Mouse (Mus musculus) myocyte (in vitro differentiated cells): Measurements from ENCODE around the gene Gm20388. TPM values are rescaled to one million over a fixed set of nuclear protein-coding genes. Genes with fewer than 3 reads are reported as not detected.

Experiments
- H3K27me3 ChIP-seq: one replicate; pipeline ENCODE4 v1.6.1; 2011; ENCODE audit not compliant: control insufficient read depth, insufficient read depth, insufficient read length
- H3K36me3 ChIP-seq: one replicate; pipeline ENCODE4 v1.6.1; 2011; ENCODE audit not compliant: control insufficient read depth, insufficient read depth
- H3K4me2 ChIP-seq: one replicate; pipeline ENCODE4 v1.6.1; 2011; ENCODE audit warnings: low read depth, control low read depth
- H3K4me3 ChIP-seq: one replicate; pipeline ENCODE4 v1.5.1; 2011; ENCODE audit warnings: mild to moderate bottlenecking, control low read depth, moderate library complexity
- H3K79me2 ChIP-seq: one replicate; pipeline ENCODE4 v1.6.1; 2011; ENCODE audit not compliant: control insufficient read depth, insufficient read depth
- H3ac ChIP-seq: one replicate; pipeline ENCODE4 v1.6.1; 2011; ENCODE audit not compliant: control insufficient read depth, insufficient read length
- CEBPB ChIP-seq: IDR thresholded peaks from 2 replicates; pipeline ENCODE4 v1.6.1; 2011; ENCODE audit warnings: mild to moderate bottlenecking, moderate library complexity; ENCODE audit not compliant: poor library complexity, insufficient read depth, severe bottlenecking
- E2F4 ChIP-seq: IDR thresholded peaks from one replicate; pipeline ENCODE4 v1.6.1; 2011; ENCODE audit warnings: mild to moderate bottlenecking, control low read depth, moderate library complexity; ENCODE audit not compliant: insufficient read depth
- MAX ChIP-seq: IDR thresholded peaks from one replicate; pipeline ENCODE4 v1.6.1; 2011; ENCODE audit warnings: low read depth, mild to moderate bottlenecking, control low read depth
- MYOD1 ChIP-seq, 3 experiments: IDR thresholded peaks; one replicate each; pipeline ENCODE4 v1.6.1; 2011; ENCODE audit warnings: control low read depth in 2 of 3, low read depth in 2 of 3, mild to moderate bottlenecking in 2 of 3, moderate library complexity in 1 of 3; ENCODE audit not compliant: insufficient read length in 2 of 3, control insufficient read depth in 1 of 3
- MYOG ChIP-seq, 3 experiments: IDR thresholded peaks; one replicate each; pipeline ENCODE4 v1.6.1; 2011; ENCODE audit warnings: control low read depth in 2 of 3, low read depth in 2 of 3, mild to moderate bottlenecking in 2 of 3; ENCODE audit not compliant: insufficient read length in 2 of 3, control insufficient read depth in 1 of 3, insufficient read depth in 1 of 3
- POLR2A ChIP-seq: IDR thresholded peaks from one replicate; pipeline ENCODE4 v1.6.1; 2011; ENCODE audit warnings: low read depth, mild to moderate bottlenecking, control low read depth, moderate library complexity; ENCODE audit not compliant: insufficient read length
- POLR2AphosphoS2 ChIP-seq: IDR thresholded peaks from one replicate; pipeline ENCODE4 v1.6.1; 2011; ENCODE audit warnings: low read depth, control low read depth; ENCODE audit not compliant: insufficient read length
- REST ChIP-seq: IDR thresholded peaks from one replicate; pipeline ENCODE4 v1.6.1; 2011; ENCODE audit warnings: mild to moderate bottlenecking, control low read depth, moderate library complexity; ENCODE audit not compliant: insufficient read depth, insufficient read length
- SRF ChIP-seq: IDR thresholded peaks from one replicate; pipeline ENCODE4 v1.6.1; 2011; ENCODE audit warnings: low read depth; ENCODE audit not compliant: control insufficient read depth, insufficient read length
- TCF12 ChIP-seq: IDR thresholded peaks from one replicate; pipeline ENCODE4 v1.6.1; 2011; ENCODE audit warnings: mild to moderate bottlenecking, control low read depth; ENCODE audit not compliant: poor library complexity, insufficient read depth, severe bottlenecking
- TCF3 ChIP-seq: IDR thresholded peaks from one replicate; pipeline ENCODE4 v1.6.1; 2011; ENCODE audit warnings: low read depth, control low read depth; ENCODE audit not compliant: insufficient read length
- USF1 ChIP-seq: IDR thresholded peaks from one replicate; pipeline ENCODE4 v1.6.1; 2011; ENCODE audit warnings: low read depth, mild to moderate bottlenecking, control low read depth, moderate library complexity
- polyA plus RNA-seq: library from polyadenylated mRNA; unstranded; fragments of >200 nt; fragmentation: generic; extraction: Trizol; gene quantifications from one replicate; pipeline ENCODE4 v1.2.1, GENCODE M21; 2012; ENCODE audit warnings: missing spikeins

The Gm20388 gene
- polyA plus RNA-seq, 1 experiment, result 15.3 TPM

GRCm38 (mm10) chr8:122658149-122658806, 2747.6 kb downstream of the Gm20388 start:
- H3K27me3 ChIP-seq, result no peaks in the 10 kb centered on the region
- TF ChIP-seq REST (no peak), MAX (no peak), MYOG (IDR thresholded peaks at IDR 0.05; ENCODE audit: control insufficient read depth in 1 of 3, insufficient read depth in 1 of 3, insufficient read length in 2 of 3, low read depth in 2 of 3) (no peak), POLR2A (no peak), SRF (no peak), POLR2AphosphoS2 (no peak), TCF12 (no peak)
- no peak overlapping the region for H3K4me3 ChIP-seq
- no peak overlapping the region for H3ac ChIP-seq
- no peak overlapping the region for H3K4me2 ChIP-seq
- H3K79me2 ChIP-seq, result no peaks in the 10 kb centered on the region
- no peaks in the 10 kb centered on the region for H3K36me3 ChIP-seq

GRCm38 (mm10) chr8:122658807-122659160, 2748.1 kb downstream of the Gm20388 start:
- no peak overlapping the region for H3K4me2 ChIP-seq
- no peak for TF ChIP-seq POLR2AphosphoS2
- no peak for TF ChIP-seq REST
- TF ChIP-seq POLR2A, result no peak
- no peak for TF ChIP-seq E2F4
- TF ChIP-seq MYOD1 (IDR thresholded peaks at IDR 0.05; ENCODE audit: control insufficient read depth in 1 of 3, insufficient read length in 2 of 3, low read depth in 2 of 3), result no peak
- no peak for TF ChIP-seq SRF
- no peak for TF ChIP-seq TCF12
- TF ChIP-seq MYOG (IDR thresholded peaks at IDR 0.05; ENCODE audit: control insufficient read depth in 1 of 3, insufficient read depth in 1 of 3, insufficient read length in 2 of 3, low read depth in 2 of 3), result no peak
- no peak for TF ChIP-seq TCF3
- TF ChIP-seq CEBPB, result no peak
- TF ChIP-seq USF1, result no peak
- no peak for TF ChIP-seq MAX
- no peaks in the 10 kb centered on the region for H3K79me2 ChIP-seq
- no peaks in the 10 kb centered on the region for H3K27me3 ChIP-seq
- no peaks in the 10 kb centered on the region for H3K36me3 ChIP-seq
- H3ac ChIP-seq, result no peak overlapping the region
- no peak overlapping the region for H3K4me3 ChIP-seq

- H3K79me2 ChIP-seq, result no peaks in the 10 kb centered on the region
- no peaks in the 10 kb centered on the region for H3K27me3 ChIP-seq
- no peak overlapping the region for H3K4me3 ChIP-seq
- H3ac ChIP-seq, result no peak overlapping the region
- H3K4me2 ChIP-seq, result no peak overlapping the region
- no peaks in the 10 kb centered on the region for H3K36me3 ChIP-seq
- TF ChIP-seq E2F4 (no peak), MYOG (IDR thresholded peaks at IDR 0.05; ENCODE audit: control insufficient read depth in 1 of 3, insufficient read depth in 1 of 3, insufficient read length in 2 of 3, low read depth in 2 of 3) (no peak), REST (no peak), MYOD1 (IDR thresholded peaks at IDR 0.05; ENCODE audit: control insufficient read depth in 1 of 3, insufficient read length in 2 of 3, low read depth in 2 of 3) (no peak), USF1 (no peak), TCF3 (no peak), POLR2A (no peak), TCF12 (no peak), MAX (no peak), SRF (no peak), POLR2AphosphoS2 (no peak), CEBPB (no peak)
These were observed 2749.4 kb downstream of the Gm20388 start for GRCm38 (mm10) chr8:122660022-122660421.

GRCm38 (mm10) chr8:122661138-122661537, 2750.5 kb downstream of the Gm20388 start:
- TF ChIP-seq E2F4 (no peak), TCF3 (peak; percentile 92), TCF12 (peak; percentile 97), CEBPB (no peak), MAX (no peak), POLR2AphosphoS2 (no peak), POLR2A (no peak), REST (no peak), MYOD1 (IDR thresholded peaks at IDR 0.05; ENCODE audit: control insufficient read depth in 1 of 3, insufficient read length in 2 of 3, low read depth in 2 of 3) (peak; percentile 9 to 93 (median 89)), MYOG (IDR thresholded peaks at IDR 0.05; ENCODE audit: control insufficient read depth in 1 of 3, insufficient read depth in 1 of 3, insufficient read length in 2 of 3, low read depth in 2 of 3) (peak; percentile 84 to 94 (median 86)), USF1 (no peak)
- no peaks in the 10 kb centered on the region for H3K36me3 ChIP-seq
- H3K79me2 ChIP-seq, result no peaks in the 10 kb centered on the region
- H3K4me3 ChIP-seq, result no peak overlapping the region
- no peak overlapping the region for H3ac ChIP-seq
- no peaks in the 10 kb centered on the region for H3K27me3 ChIP-seq
- H3K4me2 ChIP-seq, result peak overlapping the region; percentile 70

GRCm38 (mm10) chr8:122661894-122662293, 2751.3 kb downstream of the Gm20388 start:
- TF ChIP-seq CEBPB (no peak), SRF (no peak), POLR2A (no peak), TCF12 (no peak), MYOD1 (IDR thresholded peaks at IDR 0.05; ENCODE audit: control insufficient read depth in 1 of 3, insufficient read length in 2 of 3, low read depth in 2 of 3) (no peak), REST (no peak), TCF3 (no peak), E2F4 (no peak)
- H3K27me3 ChIP-seq, result no peaks in the 10 kb centered on the region
- H3ac ChIP-seq, result no peak overlapping the region
- peak overlapping the region; percentile 70 for H3K4me2 ChIP-seq
- no peaks in the 10 kb centered on the region for H3K36me3 ChIP-seq
- no peak overlapping the region for H3K4me3 ChIP-seq
- H3K79me2 ChIP-seq, result no peaks in the 10 kb centered on the region
